Mouse (Mus musculus) liver, embryonic 11.5 days (tissue): Measurements from ENCODE around the gene Gng11. TPM values are rescaled to one million over a fixed set of nuclear protein-coding genes. Genes with fewer than 3 reads are reported as not detected.

Experiments
- ATAC-seq: fragments of 200-750 bp; cut with Nextera tagmentation; replicated peaks from 2 replicates; pipeline ENCODE4 v1.8.0; 2017; ENCODE audit warnings: moderate number of reproducible peaks, mild to moderate bottlenecking, moderate TSS enrichment, moderate library complexity; ENCODE audit not compliant: low FRiP score
- DNase-seq: peaks from one replicate; pipeline ENCODE4 v3.0.0-alpha.2; 2017; ENCODE audit warnings: low spot score
- H3K27ac ChIP-seq: fragments of 300-500 bp; sonication (generic); 2 replicates; pipeline ENCODE4 v1.5.1; 2014; ENCODE audit warnings: mild to moderate bottlenecking, low read depth, low read length, control low read depth
- H3K27me3 ChIP-seq: fragments of 300-500 bp; sonication (generic); replicated peaks from 2 replicates; pipeline ENCODE4 v1.6.1; 2014; ENCODE audit warnings: low read length, mixed read lengths; ENCODE audit not compliant: control insufficient read depth, insufficient read depth
- H3K36me3 ChIP-seq: fragments of 300-500 bp; sonication (generic); 2 replicates; pipeline ENCODE4 v1.6.1; 2014; ENCODE audit warnings: mild to moderate bottlenecking, low read length, moderate library complexity, mixed read lengths; ENCODE audit not compliant: control insufficient read depth, insufficient read depth
- H3K4me1 ChIP-seq: fragments of 300-500 bp; sonication (generic); replicated peaks from 2 replicates; pipeline ENCODE4 v1.6.1; 2014; ENCODE audit warnings: low read length, mixed read lengths; ENCODE audit not compliant: control insufficient read depth, insufficient read depth
- H3K4me2 ChIP-seq: fragments of 300-500 bp; sonication (generic); 2 replicates; pipeline ENCODE4 v1.6.1; 2014; ENCODE audit warnings: mild to moderate bottlenecking, control low read depth, moderate library complexity
- H3K4me3 ChIP-seq: fragments of 300-500 bp; sonication (generic); 2 replicates; pipeline ENCODE4 v1.5.1; 2014; ENCODE audit warnings: low read depth, low read length, control low read depth
- H3K9ac ChIP-seq: fragments of 300-500 bp; sonication (generic); 2 replicates; pipeline ENCODE4 v1.6.1; 2014; ENCODE audit warnings: low read depth, low read length, control low read depth
- H3K9me3 ChIP-seq: fragments of 300-500 bp; sonication (generic); 2 replicates; pipeline ENCODE4 v1.6.1; 2016; ENCODE audit warnings: low read length, inconsistent platforms, mixed read lengths; ENCODE audit not compliant: control insufficient read depth
- WGBS: fragments of 180-500 bp; shearing (Covaris S2); extraction: QIAGEN DNeasy Blood & Tissue Kit; methylation state at CpG from one replicate; pipeline ENCODE4 v1.1.7; 2014; 5-methylcytosine and 5-hydroxymethylcytosine counted together
- polyA plus RNA-seq: library from polyadenylated mRNA; unstranded; fragments of >200 nt; fragmentation: Nextera tagmentation; extraction: Ambion mirVana; gene quantifications from 2 replicates; pipeline ENCODE4 v1.2.1, GENCODE M21; 2014

The Gng11 gene
- polyA plus RNA-seq, 1 experiment from 2014 or later = 35.3 TPM

- DNase-seq (no peak), ATAC-seq (no peak)
- no peaks in the 10 kb centered on the region for H3K36me3 ChIP-seq
- no peaks in the 10 kb centered on the region for H3K9me3 ChIP-seq
- 59% methylated on average over 1 of the region's 1 CpGs for WGBS
- no peak overlapping the region for H3K4me2 ChIP-seq
- no peaks in the 10 kb centered on the region for H3K27me3 ChIP-seq
- no peak overlapping the region for H3K9ac ChIP-seq
- no peak overlapping the region for H3K27ac ChIP-seq
- no peak overlapping the region for H3K4me3 ChIP-seq
- H3K4me1 ChIP-seq = no peaks in the 10 kb centered on the region
Measured at GRCm38 (mm10) chr6:4041821-4042220, 38.1 kb downstream of the Gng11 start.

GRCm38 (mm10) chr6:4047200-4047599 is 43.5 kb downstream of the Gng11 start:
- H3K36me3 ChIP-seq = no peaks in the 10 kb centered on the region
- ATAC-seq (no peak), DNase-seq (no peak)
- H3K4me3 ChIP-seq = no peak overlapping the region
- H3K27me3 ChIP-seq = no peaks in the 10 kb centered on the region
- H3K4me2 ChIP-seq = no peak overlapping the region
- 89% methylated on average over 1 of the region's 1 CpGs for WGBS
- no peak overlapping the region for H3K27ac ChIP-seq
- no peak overlapping the region for H3K9ac ChIP-seq
- H3K4me1 ChIP-seq = no peaks in the 10 kb centered on the region
- no peaks in the 10 kb centered on the region for H3K9me3 ChIP-seq

- Histone ChIP-seq H3K27ac (no peak overlapping the region), H3K9ac (no peak overlapping the region), H3K36me3 (no peaks in the 10 kb centered on the region), H3K4me1 (no peaks in the 10 kb centered on the region), H3K4me3 (no peak overlapping the region), H3K27me3 (no peaks in the 10 kb centered on the region), H3K9me3 (no peaks in the 10 kb centered on the region), H3K4me2 (no peak overlapping the region)
- ATAC-seq (no peak), DNase-seq (no peak)
- 48% methylated on average over 1 of the region's 1 CpGs for WGBS
Measured at GRCm38 (mm10) chr6:4052843-4053242, 49.1 kb downstream of the Gng11 start.

GRCm38 (mm10) chr6:4054387-4054786 is 50.7 kb downstream of the Gng11 start:
- DNase-seq (no peak), ATAC-seq (no peak)
- H3K4me3 ChIP-seq = no peak overlapping the region
- no peaks in the 10 kb centered on the region for H3K9me3 ChIP-seq
- no peak overlapping the region for H3K27ac ChIP-seq
- no peaks in the 10 kb centered on the region for H3K27me3 ChIP-seq
- H3K4me2 ChIP-seq = no peak overlapping the region
- no peak overlapping the region for H3K9ac ChIP-seq
- 85% methylated on average over 4 of the region's 4 CpGs for WGBS
- H3K4me1 ChIP-seq = no peaks in the 10 kb centered on the region
- no peaks in the 10 kb centered on the region for H3K36me3 ChIP-seq

Other genes with a start within 250 kb of the Gng11 start
- gene Calcr, start 239.2 kb upstream of the Gng11 start, polyA plus RNA-seq = 0.09 and 0.25 TPM in 2 replicates
- gene Tfpi2, start 15.0 kb upstream of the Gng11 start, polyA plus RNA-seq = 12.4 and 12.6 TPM in 2 replicates
- not detected in 2 replicates for gene Gngt1, start 10.1 kb upstream of the Gng11 start, polyA plus RNA-seq
- gene Bet1, start 83.1 kb downstream of the Gng11 start, polyA plus RNA-seq = 59.8 and 60.9 TPM in 2 replicates